Mouse (Mus musculus): ENCODE measurements at regions not wholly inside any gene's neighbourhood (a gene's known extent, or its start where the extent isn't known, plus 50 kb on each side); places are given as distances from the start of the nearest gene placed in this dataset.

DNA sequence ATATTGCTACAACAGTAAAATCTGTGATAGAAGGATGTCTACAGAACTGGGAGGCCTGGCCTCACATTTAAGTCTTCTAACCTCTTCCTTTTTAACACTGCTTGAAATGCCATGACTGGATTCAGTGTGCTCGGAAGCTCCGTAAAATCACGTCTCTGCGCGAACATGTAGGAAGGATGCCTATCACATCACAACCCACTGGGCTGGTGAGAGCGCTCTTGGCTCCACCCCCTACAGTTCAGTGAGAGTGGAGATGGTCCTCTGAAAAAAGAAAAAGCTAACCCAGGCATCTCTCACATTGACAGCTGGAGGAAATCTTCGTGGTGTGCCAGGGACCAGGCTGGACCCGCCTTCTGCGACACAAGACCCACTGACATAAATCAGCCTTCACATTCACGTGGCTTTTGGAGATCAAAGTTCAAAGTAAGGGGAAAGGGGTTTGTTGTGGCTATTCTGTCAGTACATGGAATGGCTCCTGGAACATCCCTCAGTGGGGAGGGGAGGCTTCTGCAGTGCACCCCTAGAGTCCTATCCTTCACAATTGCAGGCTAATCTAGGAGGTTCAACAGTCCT lies 230.8 kb upstream of the Jmjd1c start:
- TF ChIP-seq POLR2A (IDR thresholded peaks at IDR 0.05; ENCODE audit: borderline replicate concordance, extremely low read depth, low read depth, low read length) (no peak), CTCF (IDR thresholded peaks at IDR 0.05; ENCODE audit: insufficient read depth, low read length) (no peak)

Data from lung, adult 2 months (tissue).